Mouse (Mus musculus) megakaryocyte-erythroid progenitor cell, adult 5-6 weeks (primary cell): ENCODE measurements around the gene Gm20721. TPM values are rescaled to one million over a fixed set of nuclear protein-coding genes. Genes with fewer than 3 reads are reported as not detected.
"Not testable (repeated sequence)": the region's sequence is repeated elsewhere in the genome, so short reads cannot be mapped to it uniquely, and the experiment has no call there.

Experiments
- ATAC-seq: replicated peaks from 2 replicates; pipeline ENCODE4 v1.8.0; 2016; ENCODE audit warnings: mild to moderate bottlenecking, inconsistent platforms; ENCODE audit not compliant: severe bottlenecking, poor library complexity, low FRiP score, low TSS enrichment
- total RNA-seq, 2 experiments: library from RNA; stranded (forward) in 1 of 2; stranded (reverse) in 1 of 2; fragments of 200-1000, 215-1000 nt in 1 of 2; fragments of >200 nt in 1 of 2; fragmentation: Nextera tagmentation in 1 of 2; gene quantifications; 2 replicates each; pipeline ENCODE4 v1.2.3; 2014 to 2017

Gene Gm20721
- total RNA-seq, 2 experiments from 2014 or later: 0.13 to 2.7 TPM

GRCm38 (mm10) chr2:174331282-174332030 is 15.1 kb downstream of the Gm20721 start:
- no peak for ATAC-seq

- peak; percentile 4; the same call in 1 of the 2 replicates for ATAC-seq
Observed at GRCm38 (mm10) chr2:174330616-174331191, 15.8 kb downstream of the Gm20721 start.

- ATAC-seq: no peak
Observed at GRCm38 (mm10) chr2:174329663-174330615, 16.6 kb downstream of the Gm20721 start.

GRCm38 (mm10) chr2:174328926-174329662 is 17.4 kb downstream of the Gm20721 start:
- ATAC-seq: no peak

GRCm38 (mm10) chr2:174328358-174328905 is 18.1 kb downstream of the Gm20721 start:
- ATAC-seq: no peak

- peak; percentile 71 for ATAC-seq
Observed at GRCm38 (mm10) chr2:174327295-174327981, 19.1 kb downstream of the Gm20721 start.

GRCm38 (mm10) chr2:174326481-174326880 is 20.0 kb downstream of the Gm20721 start:
- no peak for ATAC-seq

GRCm38 (mm10) chr2:174325989-174326388 is 20.5 kb downstream of the Gm20721 start:
- no peak for ATAC-seq

- ATAC-seq: no peak
Observed at GRCm38 (mm10) chr2:174316661-174317060, 29.9 kb downstream of the Gm20721 start.

GRCm38 (mm10) chr2:174315445-174315844 is 31.1 kb downstream of the Gm20721 start:
- not testable (repeated sequence) for ATAC-seq

GRCm38 (mm10) chr2:174312661-174313060 is 33.9 kb downstream of the Gm20721 start:
- ATAC-seq: no peak

- ATAC-seq: peak; percentile 80
Observed at GRCm38 (mm10) chr2:174312118-174312647, 34.3 kb downstream of the Gm20721 start.

- no peak for ATAC-seq
Observed at GRCm38 (mm10) chr2:174311613-174312012, 34.9 kb downstream of the Gm20721 start.

- peak; percentile 79 for ATAC-seq
Observed at GRCm38 (mm10) chr2:174310913-174311514, 35.5 kb downstream of the Gm20721 start.

GRCm38 (mm10) chr2:174307903-174308302 is 38.6 kb downstream of the Gm20721 start:
- ATAC-seq: no peak

GRCm38 (mm10) chr2:174305646-174306045 is 40.9 kb downstream of the Gm20721 start:
- ATAC-seq: no peak

GRCm38 (mm10) chr2:174302526-174302925 is 44.0 kb downstream of the Gm20721 start:
- no peak for ATAC-seq

- ATAC-seq: no peak
Observed at GRCm38 (mm10) chr2:174300666-174301065, 45.8 kb downstream of the Gm20721 start.
